Mouse (Mus musculus): Measurements from ENCODE around the gene Ripor1. TPM values are rescaled to one million over a fixed set of nuclear protein-coding genes. Genes with fewer than 3 reads are reported as not detected.

Ripor1 gene
- polyA plus RNA-seq, 1 experiment from 2014 or later: 18.6 TPM

MicroRNAs within 50 kb of the gene (microRNA counts, 519-probe panel; counts per million panel counts)
- 2,993 counts per million, percentile 69 among the panel's probes with 10 or more counts for microRNA mmu-miR-1966

Small RNA genes lying within 50 kb of the gene (microRNA-seq; reads per million reads assigned to microRNA genes)
- not detected for gene Mir1966

Other genes with a start within 250 kb of the Ripor1 start
- gene Plekhg4, start 232.0 kb upstream of the Ripor1 start, polyA plus RNA-seq (2015; fragmentation: Nextera tagmentation; extraction: Ambion mirVana): 0.39 and 0.81 TPM in 2 replicates
- gene Kctd19, start 191.8 kb upstream of the Ripor1 start, polyA plus RNA-seq (2015; fragmentation: Nextera tagmentation; extraction: Ambion mirVana): not detected in 2 replicates
- gene Lrrc36, start 191.7 kb upstream of the Ripor1 start, polyA plus RNA-seq (2015; fragmentation: Nextera tagmentation; extraction: Ambion mirVana): 0.22 TPM in 1 of 2 replicates, not detected in the other
- 18.7 and 23.1 TPM in 2 replicates for gene Tppp3, start 133.7 kb upstream of the Ripor1 start, polyA plus RNA-seq (2015; fragmentation: Nextera tagmentation; extraction: Ambion mirVana)
- 52.2 and 53.3 TPM in 2 replicates for gene Zdhhc1, start 108.4 kb upstream of the Ripor1 start, polyA plus RNA-seq (2015; fragmentation: Nextera tagmentation; extraction: Ambion mirVana)
- gene Hsd11b2, start 86.5 kb upstream of the Ripor1 start, polyA plus RNA-seq (2015; fragmentation: Nextera tagmentation; extraction: Ambion mirVana): 0.87 and 1.1 TPM in 2 replicates
- 78.4 and 80.4 TPM in 2 replicates for gene Atp6v0d1, start 39.2 kb upstream of the Ripor1 start, polyA plus RNA-seq (2015; fragmentation: Nextera tagmentation; extraction: Ambion mirVana)
- 136 and 146 TPM in 2 replicates for gene Ctcf, start 31.3 kb downstream of the Ripor1 start, polyA plus RNA-seq (2015; fragmentation: Nextera tagmentation; extraction: Ambion mirVana)
- 0.90 and 2.1 TPM in 2 replicates for gene Agrp, start 32.1 kb downstream of the Ripor1 start, polyA plus RNA-seq (2015; fragmentation: Nextera tagmentation; extraction: Ambion mirVana)
- 0.61 and 0.84 TPM in 2 replicates for gene Carmil2, start 81.0 kb downstream of the Ripor1 start, polyA plus RNA-seq (2015; fragmentation: Nextera tagmentation; extraction: Ambion mirVana)
- gene Acd, start 95.8 kb downstream of the Ripor1 start, polyA plus RNA-seq (2015; fragmentation: Nextera tagmentation; extraction: Ambion mirVana): 72.3 and 84.3 TPM in 2 replicates
- 18.9 and 21.5 TPM in 2 replicates for gene Pard6a, start 95.9 kb downstream of the Ripor1 start, polyA plus RNA-seq (2015; fragmentation: Nextera tagmentation; extraction: Ambion mirVana)
- 0.25 and 0.36 TPM in 2 replicates for gene 4933405L10Rik, start 102.4 kb downstream of the Ripor1 start, polyA plus RNA-seq (2015; fragmentation: Nextera tagmentation; extraction: Ambion mirVana)
- 28.6 and 34.5 TPM in 2 replicates for gene Enkd1, start 103.0 kb downstream of the Ripor1 start, polyA plus RNA-seq (2015; fragmentation: Nextera tagmentation; extraction: Ambion mirVana)
- 26.0 and 27.5 TPM in 2 replicates for gene Gfod2, start 153.4 kb downstream of the Ripor1 start, polyA plus RNA-seq (2015; fragmentation: Nextera tagmentation; extraction: Ambion mirVana)
- 15.1 and 17.8 TPM in 2 replicates for gene Ranbp10, start 222.1 kb downstream of the Ripor1 start, polyA plus RNA-seq (2015; fragmentation: Nextera tagmentation; extraction: Ambion mirVana)
- 0.21 and 0.24 TPM in 2 replicates for gene Tsnaxip1, start 222.5 kb downstream of the Ripor1 start, polyA plus RNA-seq (2015; fragmentation: Nextera tagmentation; extraction: Ambion mirVana)
- gene Cenpt, start 248.0 kb downstream of the Ripor1 start, polyA plus RNA-seq (2015; fragmentation: Nextera tagmentation; extraction: Ambion mirVana): 56.0 and 58.7 TPM in 2 replicates
- gene Thap11, start 249.9 kb downstream of the Ripor1 start, polyA plus RNA-seq (2015; fragmentation: Nextera tagmentation; extraction: Ambion mirVana): 73.5 and 77.5 TPM in 2 replicates

Measured in embryonic facial prominence, embryonic 13.5 days (tissue).